Mouse (Mus musculus): ENCODE results near the gene Map3k11. TPM values are rescaled to one million over a fixed set of nuclear protein-coding genes. Genes with fewer than 3 reads are reported as not detected.

Gene Map3k11
- total RNA-seq, 2 experiments from 2014 or later = 18.8 to 22.4 TPM

- no peak for DNase-seq (ENCODE audit: low spot score in 2 of 2)
These were observed 42.0 kb downstream of the Map3k11 start for GRCm38 (mm10) chr19:5730314-5731186.

GRCm38 (mm10) chr19:5731264-5731978, 42.9 kb downstream of the Map3k11 start:
- DNase-seq (ENCODE audit: low spot score in 2 of 2) = peak; percentile 94 to 95

- no peak for DNase-seq (ENCODE audit: low spot score in 2 of 2)
These were observed 45.8 kb downstream of the Map3k11 start for GRCm38 (mm10) chr19:5734325-5734724.

DNA sequence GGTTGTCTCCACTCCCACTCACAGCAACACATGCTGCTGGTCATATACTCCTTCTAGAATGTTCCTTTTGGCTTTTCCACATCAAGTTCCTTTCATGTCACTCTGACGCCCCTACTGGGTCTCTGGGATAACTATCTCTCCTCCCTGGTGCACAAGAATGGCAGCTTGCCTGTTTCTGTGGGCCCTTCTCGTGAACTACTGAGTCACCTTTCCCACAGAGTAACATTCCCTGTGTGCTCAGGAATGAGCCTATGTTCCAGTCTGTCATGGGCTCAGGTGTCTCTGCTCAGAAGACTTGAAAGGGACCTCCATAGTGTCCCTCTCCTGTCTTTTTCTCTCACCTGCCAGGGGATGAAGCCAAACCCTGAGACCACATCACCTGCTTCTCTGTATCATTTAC, 50.9 kb downstream of the Map3k11 start:
- DNase-seq (ENCODE audit: low spot score in 2 of 2) = no peak

- DNase-seq (ENCODE audit: low spot score in 2 of 2) = peak in 1 of 2 experiments; percentile 36
These were observed 52.1 kb downstream of the Map3k11 start, which contains the start of gene Ltbp3 for GRCm38 (mm10) chr19:5740320-5741317. TSS of gene Ltbp3 (plus strand) at chr19:5740904.

GRCm38 (mm10) chr19:5741641-5742240, 53.2 kb downstream of the Map3k11 start:
- peak; percentile 57 to 77 for DNase-seq (ENCODE audit: low spot score in 2 of 2)

DNA sequence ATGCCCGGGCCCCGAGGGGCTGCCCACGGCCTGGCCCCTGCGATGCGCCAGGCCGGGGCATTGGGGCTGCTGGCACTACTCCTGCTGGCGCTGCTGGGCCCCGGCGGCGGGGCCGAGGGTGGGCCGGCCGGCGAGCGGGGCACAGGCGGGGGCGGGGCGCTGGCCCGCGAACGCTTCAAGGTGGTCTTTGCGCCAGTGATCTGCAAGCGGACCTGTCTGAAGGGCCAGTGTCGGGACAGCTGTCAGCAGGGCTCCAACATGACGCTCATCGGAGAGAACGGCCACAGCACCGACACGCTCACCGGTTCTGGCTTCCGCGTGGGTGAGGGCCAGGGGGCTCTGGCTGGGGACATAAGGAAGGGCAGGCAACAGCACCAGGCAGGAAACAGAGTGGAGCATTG, 53.7 kb downstream of the Map3k11 start:
- no peak for DNase-seq (ENCODE audit: low spot score in 2 of 2)

- DNase-seq (ENCODE audit: low spot score in 2 of 2) = no peak
These were observed 55.0 kb downstream of the Map3k11 start for GRCm38 (mm10) chr19:5743576-5743975.

DNA sequence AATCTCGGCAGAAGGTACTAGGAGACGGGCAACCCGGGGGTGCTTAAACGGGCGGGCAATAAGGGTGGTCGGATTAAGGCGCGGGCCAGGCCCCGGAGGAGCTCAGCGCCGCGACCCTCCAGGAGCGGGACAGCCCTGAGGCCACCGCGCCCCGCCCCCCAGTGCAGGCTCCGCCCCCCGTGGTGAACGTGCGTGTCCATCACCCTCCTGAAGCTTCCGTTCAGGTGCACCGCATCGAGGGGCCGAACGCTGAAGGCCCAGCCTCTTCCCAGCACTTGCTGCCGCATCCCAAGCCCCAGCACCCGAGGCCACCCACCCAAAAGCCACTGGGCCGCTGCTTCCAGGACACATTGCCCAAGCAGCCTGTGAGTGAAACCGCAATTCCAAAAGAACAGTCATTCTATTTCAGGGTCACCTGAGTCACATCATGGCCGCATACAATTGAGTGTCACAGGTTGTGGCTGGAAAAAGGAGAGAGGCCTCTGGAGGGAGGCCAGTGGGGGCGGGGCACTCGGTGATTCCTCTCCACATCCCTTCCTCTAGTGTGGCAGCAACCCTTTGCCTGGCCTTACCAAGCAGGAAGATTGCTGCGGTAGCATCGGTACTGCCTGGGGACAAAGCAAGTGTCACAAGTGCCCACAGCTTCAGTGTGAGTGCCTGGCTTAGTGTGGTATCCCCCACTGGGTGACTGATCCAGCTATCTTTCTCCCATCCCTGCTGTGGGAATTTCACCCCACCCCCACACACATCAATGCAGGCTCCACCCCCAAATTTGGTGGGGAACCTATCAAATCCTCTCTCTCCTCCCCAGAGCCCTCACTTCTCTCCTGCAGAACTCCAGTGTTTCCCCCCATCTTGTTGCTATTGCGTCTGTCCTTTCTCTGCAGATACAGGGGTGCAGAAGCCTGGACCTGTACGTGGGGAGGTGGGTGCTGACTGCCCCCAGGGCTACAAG, 57.5 kb downstream of the Map3k11 start:
- no peak for DNase-seq (ENCODE audit: low spot score in 2 of 2)

GRCm38 (mm10) chr19:5746907-5747363, 58.4 kb downstream of the Map3k11 start:
- no peak for DNase-seq (ENCODE audit: low spot score in 2 of 2)

DNA sequence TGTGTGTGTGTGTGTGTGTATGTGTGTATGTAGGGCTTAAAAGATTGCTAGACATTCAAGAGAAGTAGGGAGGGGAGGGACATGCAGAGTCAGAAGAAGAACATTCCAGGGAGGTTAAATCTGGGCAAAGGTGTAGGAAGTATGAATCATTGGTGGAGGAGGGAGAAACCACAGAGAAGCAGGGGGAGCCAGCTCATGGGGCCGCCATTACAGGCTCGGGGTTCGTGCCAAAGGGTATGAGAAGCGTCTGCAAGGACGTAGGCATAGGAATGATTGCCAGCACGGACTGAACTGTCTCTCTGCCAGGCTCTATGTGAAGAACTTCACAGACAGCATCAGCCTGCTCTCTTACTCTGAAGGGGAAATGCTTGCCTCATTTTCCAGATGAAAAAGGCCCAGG, 60.9 kb downstream of the Map3k11 start:
- DNase-seq (ENCODE audit: low spot score in 2 of 2) = no peak

GRCm38 (mm10) chr19:5750951-5751350, 62.4 kb downstream of the Map3k11 start:
- no peak for DNase-seq (ENCODE audit: low spot score in 2 of 2)

- no peak for DNase-seq (ENCODE audit: low spot score in 2 of 2)
These were observed 63.2 kb downstream of the Map3k11 start for GRCm38 (mm10) chr19:5751742-5752141.

Small RNA genes within 50 kb of the gene (microRNA-seq; reads per million reads assigned to microRNA genes)
- 1.5 to 1.7 reads per million in 2 experiments for gene Mir6987

Other genes with a start within 250 kb of the Map3k11 start
- not detected for gene Fosl1, start 241.2 kb upstream of the Map3k11 start, total RNA-seq (2021)
- gene Ccdc85b, start 230.8 kb upstream of the Map3k11 start, total RNA-seq (2021) = 10 to 100 TPM; 28.3 to 31.5 TPM
- 10 to 100 TPM; 91.2 to 98.9 TPM for gene Fibp, start 228.1 kb upstream of the Map3k11 start, total RNA-seq (2021)
- gene Ctsw, start 220.2 kb upstream of the Map3k11 start, total RNA-seq (2021) = under 1 TPM; 0.33 to 0.61 TPM
- gene Efemp2, start 214.8 kb upstream of the Map3k11 start, total RNA-seq (2021) = 10 to 100 TPM; 12.9 to 15.9 TPM
- gene Mus81, start 200.3 kb upstream of the Map3k11 start, total RNA-seq (2021) = 10 to 100 TPM; 28.0 to 33.9 TPM
- gene Cfl1, start 198.3 kb upstream of the Map3k11 start, total RNA-seq (2021) = 1,000 to 10,000 TPM; 1,316 to 1,327 TPM
- gene 1700020D05Rik, start 185.0 kb upstream of the Map3k11 start, total RNA-seq (2021) = 1 to 10 TPM; 5.3 to 6.7 TPM
- 10 to 100 TPM; 88.3 TPM for gene Snx32, start 178.2 kb upstream of the Map3k11 start, total RNA-seq (2021)
- not detected for gene Ovol1, start 128.1 kb upstream of the Map3k11 start, total RNA-seq (2021)
- 1 to 10 TPM; 5.7 to 6.1 TPM for gene Ap5b1, start 120.7 kb upstream of the Map3k11 start, total RNA-seq (2021)
- gene Rnaseh2c, start 86.9 kb upstream of the Map3k11 start, total RNA-seq (2021) = 10 to 100 TPM; 83.1 to 83.4 TPM
- 10 to 100 TPM; 92.6 to 96.3 TPM for gene Kat5, start 78.5 kb upstream of the Map3k11 start, total RNA-seq (2021)
- 10 to 100 TPM; 18.8 to 22.0 TPM for gene Rela, start 51.3 kb upstream of the Map3k11 start, total RNA-seq (2021)
- 10 to 100 TPM; 11.5 to 13.3 TPM for gene Sipa1, start 25.0 kb upstream of the Map3k11 start, total RNA-seq (2021)
- 10 to 100 TPM; 61.1 to 74.0 TPM for gene Pcnx3, start 166 bp downstream of the Map3k11 start, total RNA-seq (2021)
- gene Kcnk7, start 15.6 kb downstream of the Map3k11 start, total RNA-seq (2021) = not detected
- 10 to 100 TPM; 23.7 to 24.7 TPM for gene Ehbp1l1, start 37.6 kb downstream of the Map3k11 start, total RNA-seq (2021)
- gene Fam89b, start 40.9 kb downstream of the Map3k11 start, total RNA-seq (2021) = 10 to 100 TPM; 24.4 to 30.9 TPM
- 10 to 100 TPM; 37.2 to 41.8 TPM for gene Ltbp3, start 52.2 kb downstream of the Map3k11 start, total RNA-seq (2021)
- 10 to 100 TPM; 90.8 to 93.4 TPM for gene Scyl1, start 82.7 kb downstream of the Map3k11 start, total RNA-seq (2021)
- 10 to 100 TPM; 13.5 to 13.6 TPM for gene Frmd8, start 186.5 kb downstream of the Map3k11 start, total RNA-seq (2021)
- gene Slc25a45, start 189.1 kb downstream of the Map3k11 start, total RNA-seq (2021) = 1 to 10 TPM; 2.3 to 3.2 TPM
- 1 to 10 TPM; 4.1 to 4.2 TPM for gene Tigd3, start 205.4 kb downstream of the Map3k11 start, total RNA-seq (2021)
- 100 to 1,000 TPM in 1 of 2 experiments, 10 to 100 TPM in 1; 90.1 to 102 TPM for gene Dpf2, start 224.3 kb downstream of the Map3k11 start, total RNA-seq (2021)
- gene Cdc42ep2, start 236.1 kb downstream of the Map3k11 start, total RNA-seq (2021) = 1 to 10 TPM; 4.7 to 5.4 TPM

Measured in left cerebral cortex, adult 18-20 months (tissue).